In genomic region chr10:81229735-81230437, GRCm38 (mm10) we compare ENCODE assay signal across 10 mouse cellular contexts. TPM values are rescaled to one million over a fixed set of nuclear protein-coding genes. Genes with fewer than 3 reads are reported as not detected.
DNase-seq lines count a peak whose midpoint lies in the region; ATAC-seq and TF ChIP-seq lines count a peak whose summit lies in the region.
"Had no signal": no experiment of that assay in that cellular context is flagged by ENCODE, and none has a peak within 500 bp of the region (broad histone marks: within the 10 kb centered on the region; RNA-seq: fewer than 3 reads in every experiment).

No protein-coding gene starts in this region.

- WGBS in heart, embryonic 13.5 days: 9% methylated on average over 20 of the region's 20 CpGs
- 15% methylated on average over 20 of the region's 20 CpGs for WGBS in forebrain, embryonic 10.5 days
- WGBS in midbrain, embryonic 12.5 days: 12% methylated on average over 20 of the region's 20 CpGs

- peak overlapping the region; percentile 69 for H3K9ac ChIP-seq in heart, embryonic 13.5 days
- no peak overlapping the region for H3K9ac ChIP-seq in ES-Bruce4 (ENCODE audit: low read depth, poor library complexity, severe bottlenecking)
- peak overlapping the region; percentile 76 for H3K9ac ChIP-seq in midbrain, embryonic 12.5 days (replicated peaks)

- TF ChIP-seq EP300 in ES-Bruce4 (IDR thresholded peaks at IDR 0.05; ENCODE audit: insufficient read depth, low read depth, low read length): peak; percentile 46; the same call in 1 of the 2 replicates

- H3K4me1 ChIP-seq in heart, embryonic 13.5 days: peaks cover 30% of the 10 kb centered on the region
- no peaks in the 10 kb centered on the region for H3K4me1 ChIP-seq in ES-Bruce4 (ENCODE audit: control insufficient read depth, insufficient read depth, low read length)
- peaks cover 40% of the 10 kb centered on the region for H3K4me1 ChIP-seq in forebrain, embryonic 10.5 days
- peaks cover 40% of the 10 kb centered on the region for H3K4me1 ChIP-seq in midbrain, embryonic 12.5 days

- H3K27ac ChIP-seq in heart, embryonic 13.5 days (replicated peaks): no peak overlapping the region
- H3K27ac ChIP-seq in ES-Bruce4 (ENCODE audit: insufficient read depth, low read length): no peak overlapping the region
- peak overlapping the region; percentile 78 for H3K27ac ChIP-seq in forebrain, embryonic 10.5 days
- H3K27ac ChIP-seq in midbrain, embryonic 12.5 days (replicated peaks): peak overlapping the region; percentile 78

- no peaks in the 10 kb centered on the region for H3K9me3 ChIP-seq in heart, embryonic 13.5 days
- no peaks in the 10 kb centered on the region for H3K9me3 ChIP-seq in ES-Bruce4 (replicated peaks; ENCODE audit: control insufficient read depth, insufficient read depth, low read length, poor library complexity, severe bottlenecking)
- no peaks in the 10 kb centered on the region for H3K9me3 ChIP-seq in forebrain, embryonic 10.5 days
- no peaks in the 10 kb centered on the region for H3K9me3 ChIP-seq in midbrain, embryonic 12.5 days

- ATAC-seq in heart, embryonic 13.5 days (ENCODE audit: extremely low read depth, insufficient number of reproducible peaks, low FRiP score, low TSS enrichment): no peak
- ATAC-seq in midbrain, embryonic 12.5 days (ENCODE audit: low FRiP score, low read depth): no peak

- DNase-seq in heart, adult 11 months: no peak
- no peak for DNase-seq in forebrain, embryonic 10.5 days (ENCODE audit: extremely low spot score, low spot score)
- no peak for DNase-seq in adrenal gland, postnatal 14 days
- DNase-seq in layer of hippocampus, adult 8-10 months (ENCODE audit: low spot score in 2 of 2): no peak
- DNase-seq in adrenal gland, postnatal 10 days: no peak

- H3K4me3 ChIP-seq in heart, embryonic 13.5 days: peak overlapping the region; percentile 37
- peak overlapping the region; percentile 39 for H3K4me3 ChIP-seq in ES-Bruce4 (ENCODE audit: low read depth, low read length)
- H3K4me3 ChIP-seq in forebrain, embryonic 10.5 days: peak overlapping the region; percentile 57
- peak overlapping the region; percentile 54 for H3K4me3 ChIP-seq in midbrain, embryonic 12.5 days

- H3K27me3 ChIP-seq in heart, embryonic 13.5 days (replicated peaks): peaks cover 46% of the 10 kb centered on the region
- H3K27me3 ChIP-seq in ES-Bruce4 (ENCODE audit: control insufficient read depth, insufficient read depth, low read length, poor library complexity, severe bottlenecking): no peaks in the 10 kb centered on the region
- peaks cover 50% of the 10 kb centered on the region for H3K27me3 ChIP-seq in forebrain, embryonic 10.5 days (ENCODE audit: poor library complexity, severe bottlenecking)
- peaks cover 15% of the 10 kb centered on the region for H3K27me3 ChIP-seq in midbrain, embryonic 12.5 days

- peak overlapping the region; percentile 64 for H3K4me2 ChIP-seq in heart, embryonic 13.5 days
- peak overlapping the region; percentile 63 for H3K4me2 ChIP-seq in midbrain, embryonic 12.5 days (replicated peaks)

- no peaks in the 10 kb centered on the region; the same call in 1 of the 2 replicates for H3K36me3 ChIP-seq in heart, embryonic 13.5 days
- no peaks in the 10 kb centered on the region for H3K36me3 ChIP-seq in ES-Bruce4 (ENCODE audit: control insufficient read depth, insufficient read depth, low read length, poor library complexity, severe bottlenecking)
- no peaks in the 10 kb centered on the region for H3K36me3 ChIP-seq in forebrain, embryonic 10.5 days (replicated peaks)
- H3K36me3 ChIP-seq in midbrain, embryonic 12.5 days: peaks cover 5% of the 10 kb centered on the region; the same call in 1 of the 2 replicates

- TF ChIP-seq CTCF in ES-Bruce4 (IDR thresholded peaks at IDR 0.05; ENCODE audit: low read depth, low read length): no peak

- no peak for TF ChIP-seq POLR2A in ES-Bruce4 (IDR thresholded peaks at IDR 0.05; ENCODE audit: insufficient read depth, low read length)

RNA-seq across cellular contexts. Expression of gene Atcay, which starts 0.7 kb away (rescaled TPM):
- polyA plus RNA-seq in heart, embryonic 13.5 days (2015; fragmentation: Nextera tagmentation; extraction: Ambion mirVana): 0.43 and 0.53 TPM in 2 replicates
- 0.88 and 0.91 TPM in 2 replicates for polyA plus RNA-seq in ES-Bruce4 (2011; ENCODE audit: insufficient read depth, insufficient read length, low read depth, missing spikeins)
- 5.3 and 6.7 TPM in 2 replicates for polyA plus RNA-seq in forebrain, embryonic 10.5 days (2016; fragmentation: Nextera tagmentation; extraction: Ambion mirVana)
- polyA plus RNA-seq in midbrain, embryonic 12.5 days (2016; fragmentation: Nextera tagmentation; extraction: Ambion mirVana): 35.5 and 37.2 TPM in 2 replicates
- 2.1 and 3.5 TPM in 2 replicates for total RNA-seq in adrenal gland, postnatal 14 days (2021)
- total RNA-seq in layer of hippocampus, adult 8-10 months (2022): 100 to 1,000 TPM; 135 to 167 (median 145) TPM
- total RNA-seq in adrenal gland, postnatal 10 days (2021): 1 to 10 TPM; 2.5 to 4.6 TPM

RNA-seq across cellular contexts. Expression of gene Zfr2, which starts 3.1 kb away (rescaled TPM):
- 4.1 and 6.5 TPM in 2 replicates for polyA plus RNA-seq in heart, embryonic 13.5 days (2015; fragmentation: Nextera tagmentation; extraction: Ambion mirVana)
- 11.2 and 11.6 TPM in 2 replicates for polyA plus RNA-seq in ES-Bruce4 (2011; ENCODE audit: insufficient read depth, insufficient read length, low read depth, missing spikeins)
- polyA plus RNA-seq in forebrain, embryonic 10.5 days (2016; fragmentation: Nextera tagmentation; extraction: Ambion mirVana): 2.4 and 2.7 TPM in 2 replicates
- polyA plus RNA-seq in midbrain, embryonic 12.5 days (2016; fragmentation: Nextera tagmentation; extraction: Ambion mirVana): 12.1 and 13.6 TPM in 2 replicates
- total RNA-seq in adrenal gland, postnatal 14 days (2021): 11.0 and 12.5 TPM in 2 replicates
- 10 to 100 TPM; 59.3 to 81.0 (median 65.3) TPM for total RNA-seq in layer of hippocampus, adult 8-10 months (2022)
- 10 to 100 TPM in 1 of 2 experiments, 1 to 10 TPM in 1; 7.4 to 11.9 TPM for total RNA-seq in adrenal gland, postnatal 10 days (2021)

RNA-seq across cellular contexts. Expression of gene Matk, which starts 22.8 kb away (rescaled TPM):
- 1.6 and 1.9 TPM in 2 replicates for polyA plus RNA-seq in heart, embryonic 13.5 days (2015; fragmentation: Nextera tagmentation; extraction: Ambion mirVana)
- polyA plus RNA-seq in ES-Bruce4 (2011; ENCODE audit: insufficient read depth, insufficient read length, low read depth, missing spikeins): 1.1 and 1.2 TPM in 2 replicates
- polyA plus RNA-seq in forebrain, embryonic 10.5 days (2016; fragmentation: Nextera tagmentation; extraction: Ambion mirVana): 3.7 and 5.0 TPM in 2 replicates
- 4.3 and 5.0 TPM in 2 replicates for polyA plus RNA-seq in midbrain, embryonic 12.5 days (2016; fragmentation: Nextera tagmentation; extraction: Ambion mirVana)
- total RNA-seq in adrenal gland, postnatal 14 days (2021): 2.1 and 2.9 TPM in 2 replicates
- 100 to 1,000 TPM; 208 to 230 (median 216) TPM for total RNA-seq in layer of hippocampus, adult 8-10 months (2022)
- 1 to 10 TPM; 1.8 to 2.1 TPM for total RNA-seq in adrenal gland, postnatal 10 days (2021)

RNA-seq across cellular contexts. Expression of gene Nmrk2, which starts 28.0 kb away (rescaled TPM):
- 5.2 and 6.1 TPM in 2 replicates for polyA plus RNA-seq in heart, embryonic 13.5 days (2015; fragmentation: Nextera tagmentation; extraction: Ambion mirVana)
- polyA plus RNA-seq in ES-Bruce4 (2011; ENCODE audit: insufficient read depth, insufficient read length, low read depth, missing spikeins): not detected in 2 replicates
- polyA plus RNA-seq in forebrain, embryonic 10.5 days (2016; fragmentation: Nextera tagmentation; extraction: Ambion mirVana): not detected in 2 replicates
- not detected in 2 replicates for polyA plus RNA-seq in midbrain, embryonic 12.5 days (2016; fragmentation: Nextera tagmentation; extraction: Ambion mirVana)
- total RNA-seq in adrenal gland, postnatal 14 days (2021): not detected in 2 replicates
- under 1 TPM in 1 of 4 experiments, not detected in 3; 0.57 TPM for total RNA-seq in layer of hippocampus, adult 8-10 months (2022)
- total RNA-seq in adrenal gland, postnatal 10 days (2021): 1 to 10 TPM in 1 of 2 experiments, under 1 TPM in 1; 0.15 to 4.9 TPM
- total RNA-seq: MEL had no signal
- polyA plus RNA-seq: gonadal fat pad, adult 2 months had no signal

RNA-seq across cellular contexts. Expression of gene Mrpl54, which starts 36.8 kb away (rescaled TPM):
- polyA plus RNA-seq in heart, embryonic 13.5 days (2015; fragmentation: Nextera tagmentation; extraction: Ambion mirVana): 244 and 260 TPM in 2 replicates
- polyA plus RNA-seq in ES-Bruce4 (2011; ENCODE audit: insufficient read depth, insufficient read length, low read depth, missing spikeins): 52.2 and 63.7 TPM in 2 replicates
- 217 TPM in 2 replicates for polyA plus RNA-seq in forebrain, embryonic 10.5 days (2016; fragmentation: Nextera tagmentation; extraction: Ambion mirVana)
- polyA plus RNA-seq in midbrain, embryonic 12.5 days (2016; fragmentation: Nextera tagmentation; extraction: Ambion mirVana): 168 and 169 TPM in 2 replicates
- 108 and 113 TPM in 2 replicates for total RNA-seq in adrenal gland, postnatal 14 days (2021)
- total RNA-seq in layer of hippocampus, adult 8-10 months (2022): 10 to 100 TPM; 32.5 to 49.5 (median 40.8) TPM
- total RNA-seq in adrenal gland, postnatal 10 days (2021): 100 to 1,000 TPM; 109 to 111 TPM

Comparison
In these comparisons a context has a peak if more than half of its experiments do, and no peak if none do; other contexts are left out.
1. H3K27ac ChIP-seq: peak in forebrain, embryonic 10.5 days (single experiment) and midbrain, embryonic 12.5 days (single experiment); none in heart, embryonic 13.5 days (single experiment) and ES-Bruce4 (single experiment).
2. Peak in every context shown above with its lines, with median percentiles within 50 percentile points of each other: H3K4me3 ChIP-seq.